Mouse (Mus musculus): ENCODE measurements around the gene Espn.

The Espn gene

DNA sequence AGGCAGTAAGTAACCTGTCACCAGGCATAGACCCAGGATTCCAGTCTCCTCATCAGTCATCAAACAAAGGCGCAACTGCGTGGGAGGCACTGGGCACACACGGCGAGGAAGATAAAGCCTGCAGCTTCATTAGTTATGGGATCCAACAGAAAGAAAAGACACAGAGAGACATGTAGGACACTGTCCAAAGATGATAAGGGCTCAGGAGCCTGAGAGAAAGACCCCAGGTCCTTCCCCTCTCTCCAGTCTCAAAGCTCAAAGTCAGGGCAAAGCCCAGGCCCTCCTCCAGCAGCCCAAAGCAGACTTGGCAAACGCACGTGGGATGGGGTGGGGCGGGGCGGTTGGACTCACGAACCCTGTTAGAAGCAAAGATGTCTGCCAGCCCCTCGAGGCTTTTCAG is 6.7 kb downstream of the Espn start:
- DNase-seq, result no peak

DNA sequence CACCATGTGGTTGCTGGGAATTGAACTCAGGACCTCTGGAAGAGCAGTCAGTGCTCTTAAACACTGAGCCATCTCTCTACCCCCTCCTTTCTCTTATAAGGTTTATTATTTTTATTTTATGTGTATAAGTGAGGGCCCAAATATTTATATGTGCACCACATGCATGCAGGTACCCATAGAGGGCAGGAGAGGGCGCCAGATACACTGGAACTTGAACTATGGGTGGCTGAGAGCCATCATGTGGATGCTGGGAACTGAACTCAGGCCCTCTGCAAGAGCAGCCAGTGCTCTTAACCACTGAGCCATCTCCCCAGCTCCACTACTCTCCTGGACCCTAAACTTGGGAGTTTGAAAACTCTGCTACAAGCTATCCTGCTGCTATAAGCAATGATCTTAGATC is 8.5 kb downstream of the Espn start:
- DNase-seq, result no peak

GRCm38 (mm10) chr4:152141521-152142135 is 10.5 kb downstream of the Espn start:
- no peak for DNase-seq

GRCm38 (mm10) chr4:152140441-152140840 is 11.7 kb downstream of the Espn start:
- DNase-seq, result peak; percentile 46 to 51

GRCm38 (mm10) chr4:152138497-152139260 is 13.5 kb downstream of the Espn start:
- peak; percentile 73 to 80 for DNase-seq

DNA sequence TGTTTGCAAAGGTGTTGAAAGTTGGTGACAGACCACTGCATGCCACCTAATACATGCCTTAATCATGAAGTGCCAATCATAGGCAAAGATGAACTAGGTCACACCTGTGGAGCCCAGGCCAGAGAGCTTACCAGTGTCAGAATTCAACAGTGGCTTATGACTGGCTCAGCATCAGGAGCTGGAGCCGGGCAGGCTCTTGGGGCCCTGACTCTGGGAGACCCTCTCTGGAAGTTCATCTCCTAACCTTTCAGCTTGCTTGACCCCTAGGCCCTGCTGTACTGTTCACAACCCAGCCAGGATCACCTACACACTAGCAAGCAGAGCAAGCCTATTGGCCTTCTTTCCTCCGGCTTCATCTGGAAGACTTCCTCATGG is 15.3 kb downstream of the Espn start:
- DNase-seq, result no peak

- DNase-seq, result peak in 1 of 2 experiments; percentile 33
Measured at GRCm38 (mm10) chr4:152136112-152136875, 15.9 kb downstream of the Espn start.

- no peak for DNase-seq
Measured at GRCm38 (mm10) chr4:152135363-152135762, 16.8 kb downstream of the Espn start.

GRCm38 (mm10) chr4:152134507-152134906 is 17.7 kb downstream of the Espn start:
- DNase-seq, result peak in 1 of 2 experiments; percentile 40

GRCm38 (mm10) chr4:152133213-152133612 is 19.0 kb downstream of the Espn start:
- no peak for DNase-seq

- no peak for DNase-seq
Measured at GRCm38 (mm10) chr4:152132772-152133169, 19.4 kb downstream of the Espn start.

DNA sequence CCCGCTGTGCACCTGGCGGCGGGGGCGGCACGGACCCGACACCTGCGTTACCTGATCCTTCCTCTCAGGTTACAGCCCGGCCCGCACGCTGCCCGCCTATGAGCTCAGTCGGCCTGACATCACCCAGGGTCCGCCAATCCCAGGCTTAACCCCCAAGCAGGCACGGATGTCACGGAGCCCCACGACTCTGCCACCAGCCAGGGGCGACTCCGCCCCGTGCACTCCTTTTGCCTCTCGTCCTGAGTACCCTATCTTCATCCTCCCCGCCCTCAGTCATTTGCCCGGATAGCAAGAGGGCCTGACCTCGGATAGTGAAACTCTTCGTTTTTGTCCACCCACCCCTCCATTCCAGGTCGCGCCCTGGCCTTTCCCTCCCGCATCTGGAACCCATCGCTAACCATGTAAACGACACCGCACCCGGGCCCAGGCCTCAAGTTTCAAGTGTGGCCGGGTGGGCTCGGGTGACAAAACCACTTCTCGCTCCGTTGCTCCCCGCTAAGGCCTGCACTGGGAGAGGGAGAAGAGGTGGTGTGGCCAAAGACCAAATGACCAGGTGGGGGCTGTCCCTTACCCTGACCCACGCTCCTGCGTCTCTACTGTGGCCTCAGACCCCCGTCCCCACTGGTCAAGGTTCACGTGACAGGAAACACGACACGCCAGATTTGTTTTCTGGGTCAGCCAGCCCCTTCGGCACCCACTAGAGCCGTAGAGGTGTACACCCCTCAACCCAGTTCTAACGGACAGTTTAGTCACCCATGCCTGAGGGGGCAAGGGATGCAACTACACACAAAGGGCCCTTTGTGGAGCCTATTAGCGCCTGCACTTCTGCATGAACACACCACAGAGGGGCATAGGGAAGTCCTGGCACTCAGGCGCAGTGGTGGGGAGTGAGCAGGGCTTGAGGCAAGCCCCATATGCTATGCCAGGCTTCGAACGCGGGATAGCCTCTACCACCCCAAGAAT is 20.1 kb downstream of the Espn start:
- no peak for DNase-seq

GRCm38 (mm10) chr4:152130771-152131653 is 21.2 kb downstream of the Espn start:
- DNase-seq, result peak in 1 of 2 experiments; percentile 31

- DNase-seq, result no peak
Measured at GRCm38 (mm10) chr4:152129395-152129930, 22.7 kb downstream of the Espn start.

DNA sequence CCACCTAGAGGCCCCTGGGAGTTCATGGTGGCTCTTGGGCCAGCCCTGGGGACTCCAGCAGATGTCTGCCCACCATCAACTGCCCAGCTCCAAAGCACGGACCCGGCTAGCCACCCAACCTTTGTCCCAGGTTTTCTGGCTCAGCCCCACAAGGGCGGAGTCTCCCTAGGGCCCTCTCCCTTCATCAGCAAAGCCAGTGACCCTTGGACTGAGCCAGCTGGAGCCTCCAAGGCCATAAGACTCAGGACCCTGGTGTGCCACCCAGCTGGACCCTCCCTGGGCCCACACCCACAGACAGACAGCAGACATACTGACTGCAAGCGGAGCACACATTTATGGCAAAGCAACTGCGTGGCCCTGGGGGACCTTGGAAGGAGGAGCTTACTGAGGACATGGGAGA is 23.4 kb downstream of the Espn start:
- DNase-seq, result no peak

- DNase-seq, result no peak
Measured at GRCm38 (mm10) chr4:152127884-152128283, 24.3 kb downstream of the Espn start.

DNA sequence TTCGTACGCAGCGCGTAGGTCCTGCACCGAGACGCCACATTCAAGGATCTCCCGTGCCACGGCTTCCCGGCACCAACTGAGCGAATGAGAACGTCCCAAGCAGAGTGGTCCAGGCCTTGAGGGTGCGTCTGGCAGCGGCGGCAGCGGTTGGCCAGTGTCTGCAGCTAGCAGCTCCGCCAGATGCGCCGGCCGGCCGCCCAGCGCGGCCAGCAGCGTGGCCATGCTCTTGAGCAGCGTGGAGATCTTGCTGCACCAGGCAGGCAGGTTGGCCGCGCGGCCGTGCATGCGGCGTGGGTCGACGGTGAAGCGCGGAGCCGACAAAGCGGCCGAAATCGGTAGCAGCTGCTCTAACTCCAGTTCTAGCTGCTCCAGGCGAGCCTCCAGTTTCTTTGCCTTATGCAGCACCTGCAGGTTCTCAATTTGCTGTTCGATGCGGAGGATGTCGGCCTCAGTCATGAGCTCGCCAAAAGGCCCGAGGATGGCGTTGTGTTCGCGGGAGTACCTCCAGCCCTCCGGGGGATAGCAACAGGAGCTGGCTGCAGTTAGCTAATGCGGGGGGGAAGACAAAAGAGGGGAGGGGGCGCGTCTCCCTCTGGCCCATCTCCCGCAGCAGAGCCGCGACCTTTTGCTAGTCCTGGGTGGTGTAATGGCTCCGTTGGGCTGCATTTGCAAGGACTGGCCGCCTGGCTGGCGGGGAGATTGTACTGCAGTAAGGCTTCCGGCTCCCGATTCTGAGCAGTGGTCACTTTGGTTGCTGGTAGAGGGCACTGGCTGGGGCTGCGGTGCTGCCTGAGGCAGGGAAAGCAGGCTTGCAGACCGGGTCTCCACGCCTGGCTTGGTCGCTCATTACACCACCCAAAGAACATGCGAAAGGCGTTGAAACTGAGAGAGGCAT is 25.9 kb downstream of the Espn start:
- no peak for DNase-seq

DNA sequence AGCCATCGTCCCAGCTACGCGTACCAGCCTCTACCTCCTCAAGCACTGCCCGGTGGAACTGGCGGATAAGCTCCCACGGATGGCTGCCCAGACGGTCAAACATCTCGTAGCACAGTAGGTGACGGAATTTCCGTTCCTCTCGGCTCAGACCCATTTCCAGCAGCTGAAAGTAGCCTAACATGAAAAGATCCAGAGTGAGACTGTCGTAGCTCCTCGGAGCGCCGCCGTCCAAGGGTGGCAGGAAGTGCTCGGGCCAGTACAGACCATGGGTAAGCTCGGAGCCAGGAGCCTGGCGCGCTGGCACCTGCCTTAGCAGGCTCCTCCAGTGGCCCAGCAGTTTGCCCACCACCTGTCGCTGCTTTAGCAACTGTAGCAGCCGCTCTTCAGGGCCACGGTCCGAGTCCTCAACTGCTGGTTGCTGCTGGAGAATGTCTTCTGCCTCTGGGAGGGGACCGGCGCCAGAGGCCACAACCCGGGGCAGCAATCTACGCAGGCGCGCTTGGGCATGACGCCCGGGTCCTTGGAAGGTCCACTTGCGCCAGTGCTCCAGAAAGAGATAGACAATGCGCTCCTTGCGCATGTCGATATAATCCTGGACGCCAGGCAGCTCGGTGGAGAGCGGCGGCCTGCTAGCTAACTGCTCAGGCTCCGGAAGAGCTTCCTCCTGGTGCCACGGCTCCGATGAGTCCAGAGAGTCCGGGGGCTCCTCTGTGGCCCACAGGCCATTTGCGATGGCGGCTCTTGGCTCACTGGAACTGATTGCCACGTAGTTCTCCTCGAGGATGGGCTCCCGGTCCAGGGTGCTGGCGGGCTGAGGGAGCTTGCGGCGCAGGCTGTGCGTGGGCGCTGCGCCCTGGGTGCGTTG is 26.8 kb downstream of the Espn start:
- DNase-seq, result peak; percentile 46 to 53

GRCm38 (mm10) chr4:152124361-152124961 is 27.7 kb downstream of the Espn start:
- DNase-seq, result no peak
